Mouse (Mus musculus): Measurements from ENCODE around the gene Opcml. TPM values are rescaled to one million over a fixed set of nuclear protein-coding genes. Genes with fewer than 3 reads are reported as not detected.

The Opcml gene
- total RNA-seq, 1 experiment, result 0.49 TPM

- Histone ChIP-seq H3K4me3 (ENCODE audit: insufficient read depth in 1 of 2, low read depth in 1 of 2, low read length in 2 of 2, poor library complexity in 1 of 2, severe bottlenecking in 1 of 2) (no peak overlapping the region), H3K36me3 (ENCODE audit: control insufficient read depth, insufficient read depth, low read length, poor library complexity, severe bottlenecking) (no peaks in the 10 kb centered on the region), H3K27ac (ENCODE audit: insufficient read depth, low read depth, low read length, poor library complexity, severe bottlenecking) (no peak overlapping the region), H3K9me3 (ENCODE audit: control insufficient read depth, insufficient read depth, low read depth, low read length) (no peaks in the 10 kb centered on the region), H3K4me1 (ENCODE audit: control insufficient read depth in 2 of 2, insufficient read depth in 2 of 2, low read length in 2 of 2, poor library complexity in 1 of 2) (no peaks in the 10 kb centered on the region), H3K9ac (ENCODE audit: insufficient read depth, low read depth, low read length, poor library complexity, severe bottlenecking) (no peak overlapping the region)
- no peak for DNase-seq (ENCODE audit: low read depth, low spot score)
- no peak for TF ChIP-seq MAFK (IDR thresholded peaks at IDR 0.05; ENCODE audit: insufficient read depth, low read depth, low read length)
- no peak for TF ChIP-seq ZC3H11A (IDR thresholded peaks at IDR 0.05; ENCODE audit: borderline replicate concordance, low read depth, low read length)
- no peak for TF ChIP-seq ZNF384 (IDR thresholded peaks at IDR 0.05; ENCODE audit: low read depth, low read length)
- TF ChIP-seq HCFC1 (IDR thresholded peaks at IDR 0.05; ENCODE audit: borderline replicate concordance, insufficient read depth, low read length), result no peak
- no peak for TF ChIP-seq CHD2 (IDR thresholded peaks at IDR 0.05; ENCODE audit: low read depth, low read length)
- in situ Hi-C loops (cut with MboI; ENCODE audit: low sequenced_read_pairs in 2 of 2, unreplicated experiment in 2 of 2), result no loop called here
These were observed 1150.3 kb downstream of the Opcml start for GRCm38 (mm10) chr9:28940901-28941300.

DNA sequence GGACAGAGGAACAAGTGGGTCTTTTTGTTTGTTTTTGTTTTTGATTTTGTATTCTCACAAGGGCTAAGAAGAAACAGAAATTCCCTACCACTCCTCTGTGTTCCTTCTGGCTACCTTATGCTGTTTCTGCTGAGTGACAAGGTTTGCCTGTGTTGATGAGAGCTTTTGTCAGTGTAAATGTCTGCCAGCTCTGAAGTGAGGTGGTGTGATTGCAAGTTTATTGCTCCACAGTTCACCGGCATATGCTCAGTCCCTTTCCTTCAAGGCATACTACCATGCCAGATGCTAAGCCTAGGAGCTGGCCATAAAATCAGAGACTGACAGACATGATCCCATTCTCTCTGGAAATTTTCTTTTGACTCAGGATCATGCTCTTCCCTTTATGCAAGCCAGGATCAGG is 1178.9 kb downstream of the Opcml start:
- in situ Hi-C loops (cut with MboI; ENCODE audit: low sequenced_read_pairs in 2 of 2, unreplicated experiment in 2 of 2), result no loop called here
- Histone ChIP-seq H3K27ac (ENCODE audit: insufficient read depth, low read depth, low read length, poor library complexity, severe bottlenecking) (no peak overlapping the region), H3K9ac (ENCODE audit: insufficient read depth, low read depth, low read length, poor library complexity, severe bottlenecking) (no peak overlapping the region), H3K4me3 (ENCODE audit: insufficient read depth in 1 of 2, low read depth in 1 of 2, low read length in 2 of 2, poor library complexity in 1 of 2, severe bottlenecking in 1 of 2) (no peak overlapping the region), H3K4me1 (ENCODE audit: control insufficient read depth in 2 of 2, insufficient read depth in 2 of 2, low read length in 2 of 2, poor library complexity in 1 of 2) (no peaks in the 10 kb centered on the region), H3K9me3 (ENCODE audit: control insufficient read depth, insufficient read depth, low read depth, low read length) (no peaks in the 10 kb centered on the region), H3K36me3 (ENCODE audit: control insufficient read depth, insufficient read depth, low read length, poor library complexity, severe bottlenecking) (no peaks in the 10 kb centered on the region)
- no peak for DNase-seq (ENCODE audit: low read depth, low spot score)
- no peak for TF ChIP-seq MAFK (IDR thresholded peaks at IDR 0.05; ENCODE audit: insufficient read depth, low read depth, low read length)
- no peak for TF ChIP-seq ZC3H11A (IDR thresholded peaks at IDR 0.05; ENCODE audit: borderline replicate concordance, low read depth, low read length)
- TF ChIP-seq HCFC1 (IDR thresholded peaks at IDR 0.05; ENCODE audit: borderline replicate concordance, insufficient read depth, low read length), result no peak
- TF ChIP-seq CHD2 (IDR thresholded peaks at IDR 0.05; ENCODE audit: low read depth, low read length), result no peak
- TF ChIP-seq ZNF384 (IDR thresholded peaks at IDR 0.05; ENCODE audit: low read depth, low read length), result no peak
